ENCODE assay signal across 46 mouse cellular contexts in the genomic region with DNA sequence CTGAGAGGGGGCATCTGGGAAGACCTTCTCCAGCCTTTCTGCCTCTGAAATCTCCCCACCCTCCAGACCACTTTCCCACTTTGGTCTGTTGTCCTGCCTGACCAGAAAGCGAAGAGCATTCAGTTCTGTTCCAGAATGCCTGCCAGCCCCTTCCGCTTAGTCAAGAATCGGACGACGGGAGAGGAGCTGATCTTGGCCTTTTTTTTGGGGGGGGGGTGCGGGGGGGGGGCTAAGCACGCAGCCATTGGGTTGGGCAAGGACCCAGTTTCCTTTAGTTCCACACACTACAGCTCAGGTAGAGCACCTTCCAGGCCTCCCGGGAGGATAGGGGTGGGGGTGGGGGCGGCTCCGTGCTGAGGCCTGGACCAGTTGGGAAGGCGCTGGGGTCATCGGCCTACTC. TPM values are rescaled to one million over a fixed set of nuclear protein-coding genes. Genes with fewer than 3 reads are reported as not detected.
"Had no signal": no experiment of that assay in that cellular context is flagged by ENCODE, and none has a peak within 500 bp of the region (broad histone marks: within the 10 kb centered on the region; RNA-seq: fewer than 3 reads in every experiment).

A gene (plus strand): TSS at position 301 of the 400 bp plus-strand sequence.

- H3K36me3 ChIP-seq: limb, embryonic 10.5 days; limb, embryonic 12.5 days; limb, embryonic 13.5 days; limb, embryonic 15.5 days; liver, embryonic 12.5 days; liver, embryonic 13.5 days; liver, embryonic 15.5 days; lung, embryonic 15.5 days; midbrain, embryonic 10.5 days; midbrain, embryonic 12.5 days; midbrain, embryonic 13.5 days; midbrain, embryonic 15.5 days had no signal

- H3K4me1 ChIP-seq: limb, embryonic 10.5 days; limb, embryonic 12.5 days; limb, embryonic 13.5 days; limb, embryonic 15.5 days; liver, embryonic 12.5 days; liver, embryonic 13.5 days; liver, embryonic 15.5 days; lung, embryonic 15.5 days; megakaryocyte, embryonic 14.5 days; midbrain, embryonic 10.5 days; midbrain, embryonic 12.5 days; midbrain, embryonic 13.5 days; midbrain, embryonic 15.5 days had no signal

- DNase-seq: left cerebral cortex, postnatal 4 days; liver; liver, embryonic 13.5 days; liver, postnatal 0 days; lung, adult 18-20 months; lung, adult 2 months; lung, embryonic 14.5 days; lung, postnatal 10 days; lung, postnatal 14 days; lung, postnatal 36 days; lung, postnatal 4 days had no signal

- ATAC-seq: liver, embryonic 12.5 days; liver, postnatal 0 days; lung, postnatal 0 days; midbrain, embryonic 13.5 days; midbrain, embryonic 15.5 days; midbrain, embryonic 16.5 days had no signal

- H3K27ac ChIP-seq: left cerebral cortex, adult 2 months; limb, embryonic 10.5 days; limb, embryonic 12.5 days; limb, embryonic 13.5 days; limb, embryonic 15.5 days; liver, embryonic 12.5 days; liver, embryonic 13.5 days; liver, embryonic 14.5 days; liver, embryonic 15.5 days; lung, embryonic 15.5 days; macrophage; midbrain, embryonic 10.5 days; midbrain, embryonic 12.5 days; midbrain, embryonic 13.5 days; midbrain, embryonic 15.5 days had no signal

- H3K9me3 ChIP-seq: limb, embryonic 10.5 days; limb, embryonic 12.5 days; limb, embryonic 13.5 days; limb, embryonic 15.5 days; liver, embryonic 12.5 days; liver, embryonic 13.5 days; liver, embryonic 15.5 days; lung, embryonic 15.5 days; midbrain, embryonic 10.5 days; midbrain, embryonic 12.5 days; midbrain, embryonic 13.5 days; midbrain, embryonic 15.5 days had no signal

- H3K9ac ChIP-seq: limb, embryonic 12.5 days; limb, embryonic 13.5 days; limb, embryonic 15.5 days; liver, embryonic 12.5 days; liver, embryonic 13.5 days; liver, embryonic 14.5 days; liver, embryonic 15.5 days; liver, postnatal 0 days; lung, embryonic 14.5 days; lung, embryonic 15.5 days; midbrain, embryonic 12.5 days; midbrain, embryonic 13.5 days; midbrain, embryonic 15.5 days had no signal

- H3K27me3 ChIP-seq: limb, embryonic 12.5 days; limb, embryonic 13.5 days; limb, embryonic 15.5 days; liver, embryonic 12.5 days; liver, embryonic 13.5 days; liver, embryonic 15.5 days; lung, embryonic 15.5 days; megakaryocyte, embryonic 14.5 days; midbrain, embryonic 12.5 days; midbrain, embryonic 13.5 days; midbrain, embryonic 15.5 days had no signal

- H3K4me2 ChIP-seq: limb, embryonic 12.5 days; limb, embryonic 13.5 days; limb, embryonic 15.5 days; liver, embryonic 11.5 days; liver, embryonic 12.5 days; liver, embryonic 13.5 days; liver, embryonic 15.5 days; lung, embryonic 14.5 days; lung, embryonic 15.5 days; midbrain, embryonic 11.5 days; midbrain, embryonic 12.5 days; midbrain, embryonic 13.5 days; midbrain, embryonic 15.5 days had no signal

- H3K4me3 ChIP-seq: left cerebral cortex, adult 2 months; limb, embryonic 10.5 days; limb, embryonic 12.5 days; limb, embryonic 13.5 days; limb, embryonic 15.5 days; liver, embryonic 12.5 days; liver, embryonic 13.5 days; liver, embryonic 15.5 days; lung, embryonic 15.5 days; megakaryocyte, embryonic 14.5 days; midbrain, embryonic 10.5 days; midbrain, embryonic 12.5 days; midbrain, embryonic 13.5 days; midbrain, embryonic 15.5 days; myocyte had no signal

RNA-seq across cellular contexts. Expression of the gene that starts here (rescaled TPM):
- total RNA-seq: left cerebral cortex, adult 2 months; left cerebral cortex, adult 8-10 months; left cerebral cortex, postnatal 10 days; left cerebral cortex, postnatal 14 days; left cerebral cortex, postnatal 25 days; left cerebral cortex, postnatal 36 days; left cerebral cortex, postnatal 4 days; liver, adult 2 months; megakaryocyte progenitor cell, adult 5-6 weeks; megakaryocyte, adult 5-6 weeks; megakaryocyte-erythroid progenitor cell, adult 5-6 weeks; midbrain, postnatal 0 days; monocyte, adult 5-6 weeks had no signal
- polyA plus RNA-seq: limb, embryonic 10.5 days; limb, embryonic 11.5 days; limb, embryonic 12.5 days; limb, embryonic 13.5 days; limb, embryonic 14.5 days; limb, embryonic 15.5 days; liver, adult 2 months; liver, embryonic 11.5 days; liver, embryonic 12.5 days; liver, embryonic 13.5 days; liver, embryonic 14.5 days; liver, embryonic 15.5 days; liver, embryonic 16.5 days; liver, postnatal 0 days; lung, adult 2 months; lung, embryonic 14.5 days; lung, embryonic 15.5 days; lung, embryonic 16.5 days; lung, postnatal 0 days; macrophage; midbrain, embryonic 10.5 days; midbrain, embryonic 11.5 days; midbrain, embryonic 12.5 days; midbrain, embryonic 13.5 days; midbrain, embryonic 15.5 days; midbrain, embryonic 16.5 days; midbrain, postnatal 0 days; myocyte had no signal
